Mouse (Mus musculus) intestine, postnatal 0 days (tissue): ENCODE measurements around the gene Tnfaip8l1. TPM values are rescaled to one million over a fixed set of nuclear protein-coding genes. Genes with fewer than 3 reads are reported as not detected.

Experiments
- ATAC-seq: fragments of 200-750 bp; cut with Nextera tagmentation; 2 replicates; pipeline ENCODE4 v1.8.0; 2017; ENCODE audit warnings: mild to moderate bottlenecking, moderate TSS enrichment, moderate library complexity
- H3K27ac ChIP-seq: fragments of 300-500 bp; sonication (generic); 2 replicates; pipeline ENCODE4 v1.5.1; 2014; ENCODE audit warnings: mild to moderate bottlenecking, low read depth, low read length, moderate library complexity
- H3K27me3 ChIP-seq: fragments of 300-500 bp; sonication (generic); replicated peaks from 2 replicates; pipeline ENCODE4 v1.6.1; 2014; ENCODE audit warnings: low read length, mixed read lengths; ENCODE audit not compliant: control insufficient read depth, insufficient read depth
- H3K36me3 ChIP-seq: fragments of 300-500 bp; sonication (generic); 2 replicates; pipeline ENCODE4 v1.6.1; 2014; ENCODE audit warnings: mild to moderate bottlenecking, moderate library complexity; ENCODE audit not compliant: control insufficient read depth, insufficient read depth
- H3K4me1 ChIP-seq: fragments of 300-500 bp; sonication (generic); replicated peaks from 2 replicates; pipeline ENCODE4 v1.6.1; 2014; ENCODE audit warnings: antibody characterized with exemption, low read length, mixed read lengths; ENCODE audit not compliant: control insufficient read depth, insufficient read depth
- H3K4me2 ChIP-seq: fragments of 300-500 bp; sonication (generic); replicated peaks from 2 replicates; pipeline ENCODE4 v1.6.1; 2014; ENCODE audit warnings: low read depth, mild to moderate bottlenecking, moderate library complexity
- H3K4me3 ChIP-seq: fragments of 300-500 bp; sonication (generic); 2 replicates; pipeline ENCODE4 v1.5.1; 2014; ENCODE audit warnings: low read depth, low read length
- H3K9ac ChIP-seq: fragments of 300-500 bp; sonication (generic); 2 replicates; pipeline ENCODE4 v1.6.1; 2014; ENCODE audit warnings: mild to moderate bottlenecking, low read depth, low read length
- H3K9me3 ChIP-seq: fragments of 300-500 bp; sonication (generic); 2 replicates; pipeline ENCODE4 v1.6.1; 2016; ENCODE audit warnings: mixed run types; ENCODE audit not compliant: control insufficient read depth
- CTCF ChIP-seq: sonication (generic); IDR thresholded peaks from 2 replicates; pipeline ENCODE4 v1.5.1; 2016; ENCODE audit warnings: low read depth, mild to moderate bottlenecking, control low read depth, antibody characterized with exemption, moderate library complexity
- WGBS: fragments of 180-500 bp; shearing (Covaris S2); extraction: QIAGEN DNeasy Blood & Tissue Kit; methylation state at CpG from one replicate; pipeline ENCODE4 v1.1.7; 2014; 5-methylcytosine and 5-hydroxymethylcytosine counted together
- polyA plus RNA-seq: library from polyadenylated mRNA; unstranded; fragments of >200 nt; fragmentation: Nextera tagmentation; extraction: Ambion mirVana; gene quantifications from 2 replicates; pipeline ENCODE4 v1.2.1, GENCODE M21; 2015

The Tnfaip8l1 gene
- polyA plus RNA-seq, 1 experiment from 2014 or later: 5.1 TPM

DNA sequence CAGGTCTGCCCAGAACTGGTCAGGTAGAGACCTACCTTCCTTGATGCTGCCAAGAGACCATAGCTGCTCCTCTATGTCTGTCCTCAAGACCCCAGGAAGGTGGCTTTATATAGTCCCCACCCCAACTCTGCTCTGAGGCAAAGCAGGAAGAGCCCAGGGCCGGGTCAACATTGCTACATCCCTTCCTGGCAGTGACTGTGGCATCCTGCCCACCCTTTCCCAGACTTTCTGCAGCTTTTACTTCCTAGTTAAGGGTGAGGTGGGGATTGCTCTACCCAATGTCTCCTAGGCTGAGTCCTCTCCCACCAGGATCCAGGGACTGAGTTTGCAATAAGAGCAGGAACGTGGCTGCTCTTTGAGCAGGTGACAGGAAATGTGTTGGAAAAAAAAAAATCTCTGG lies 40.5 kb upstream of the Tnfaip8l1 start, which contains the start of gene Lrg1:
Gene Lrg1 (minus strand): TSS at position 176 of the 400 bp plus-strand sequence.
- TF ChIP-seq CTCF: no peak
- H3K27ac ChIP-seq: no peak within 1 kb of the TSS
- 53% methylated on average over 2 of the region's 2 CpGs for WGBS
- H3K4me2 ChIP-seq: no peak within 1 kb of the TSS
- peaks cover 61% of the 10 kb centered on the region for H3K27me3 ChIP-seq
- H3K9me3 ChIP-seq: peaks cover 9% of the 10 kb centered on the region
- no peak within 1 kb of the TSS for H3K4me3 ChIP-seq
- ATAC-seq: no peak
- no peak within 1 kb of the TSS for H3K9ac ChIP-seq
- H3K4me1 ChIP-seq: peaks cover 4% of the 10 kb centered on the region; the same call in 1 of the 2 replicates
- peaks cover 5% of the 10 kb centered on the region; the same call in 1 of the 2 replicates for H3K36me3 ChIP-seq

DNA sequence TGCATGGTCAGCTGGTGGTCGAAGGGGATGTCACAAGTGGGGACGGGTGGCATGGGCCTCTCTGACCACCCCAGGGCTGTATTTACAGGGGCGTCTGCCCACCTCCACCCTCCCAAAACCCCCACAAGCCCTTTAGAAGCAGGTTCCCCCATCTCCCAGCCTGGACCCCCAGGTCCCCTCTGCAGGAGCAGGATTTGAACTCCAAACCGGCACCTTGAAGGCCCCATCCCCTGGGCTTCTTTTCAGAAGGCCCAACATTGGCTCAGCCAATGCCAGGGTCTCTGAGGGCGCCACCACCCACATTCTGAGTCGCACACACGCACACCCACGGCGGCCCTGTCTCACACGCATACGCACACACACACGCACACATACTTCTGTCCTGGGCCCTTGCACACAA lies 39.1 kb upstream of the Tnfaip8l1 start:
- Histone ChIP-seq H3K27me3 (peaks cover 61% of the 10 kb centered on the region), H3K9ac (no peak overlapping the region), H3K4me1 (no peaks in the 10 kb centered on the region; the same call in 1 of the 2 replicates), H3K27ac (no peak overlapping the region), H3K36me3 (peaks cover 5% of the 10 kb centered on the region; the same call in 1 of the 2 replicates), H3K4me3 (no peak overlapping the region), H3K4me2 (no peak overlapping the region), H3K9me3 (peaks cover 9% of the 10 kb centered on the region)
- ATAC-seq: no peak
- 90% methylated on average over 12 of the region's 12 CpGs for WGBS
- no peak for TF ChIP-seq CTCF

DNA sequence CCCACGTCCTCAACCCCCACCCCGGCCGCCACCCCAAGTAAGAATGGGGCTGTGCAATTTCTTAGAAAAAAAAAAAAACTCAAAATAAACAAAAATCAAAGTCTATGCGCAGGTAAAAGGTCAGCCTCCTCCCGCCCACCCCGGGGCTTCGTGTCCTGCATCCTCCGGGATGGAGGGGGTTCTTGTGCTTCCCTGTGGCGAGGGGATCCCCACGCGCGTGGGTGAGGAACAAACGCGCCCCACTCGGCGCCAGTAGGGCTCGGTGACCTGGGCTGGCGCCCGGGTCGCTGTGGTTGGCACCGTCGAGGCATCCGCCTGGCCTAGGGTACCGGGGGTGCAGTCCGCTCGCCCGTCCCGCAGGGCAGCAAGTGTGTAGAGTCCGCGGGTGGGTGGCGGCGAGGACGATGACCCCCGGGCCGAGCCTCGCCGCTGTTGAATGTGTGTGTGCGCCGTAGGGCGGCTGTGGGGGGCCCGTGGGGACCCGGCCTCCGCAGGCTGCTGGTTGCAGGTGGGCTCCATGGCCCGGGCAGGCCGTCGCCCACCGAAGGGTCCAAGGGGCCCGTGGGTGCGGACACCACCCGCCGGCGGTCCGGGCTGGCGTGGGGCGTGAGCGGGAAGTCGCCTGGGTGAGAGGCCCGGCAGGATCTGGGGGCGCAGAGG lies 38.5 kb upstream of the Tnfaip8l1 start:
- H3K4me1 ChIP-seq: no peaks in the 10 kb centered on the region; the same call in 1 of the 2 replicates
- peak overlapping the region; percentile 46 for H3K4me3 ChIP-seq
- peak; percentile 6; the same call in 1 of the 2 replicates for ATAC-seq
- peaks cover 9% of the 10 kb centered on the region for H3K9me3 ChIP-seq
- 33% methylated on average over 52 of the region's 59 CpGs for WGBS
- H3K27ac ChIP-seq: no peak overlapping the region
- H3K9ac ChIP-seq: 0 out of 2 replicates have a peak overlapping the region, but pooled peaks have one; percentile 31
- H3K36me3 ChIP-seq: peaks cover 5% of the 10 kb centered on the region; the same call in 1 of the 2 replicates
- H3K27me3 ChIP-seq: peaks cover 54% of the 10 kb centered on the region
- peak overlapping the region; percentile 89 for H3K4me2 ChIP-seq
- no peak for TF ChIP-seq CTCF

DNA sequence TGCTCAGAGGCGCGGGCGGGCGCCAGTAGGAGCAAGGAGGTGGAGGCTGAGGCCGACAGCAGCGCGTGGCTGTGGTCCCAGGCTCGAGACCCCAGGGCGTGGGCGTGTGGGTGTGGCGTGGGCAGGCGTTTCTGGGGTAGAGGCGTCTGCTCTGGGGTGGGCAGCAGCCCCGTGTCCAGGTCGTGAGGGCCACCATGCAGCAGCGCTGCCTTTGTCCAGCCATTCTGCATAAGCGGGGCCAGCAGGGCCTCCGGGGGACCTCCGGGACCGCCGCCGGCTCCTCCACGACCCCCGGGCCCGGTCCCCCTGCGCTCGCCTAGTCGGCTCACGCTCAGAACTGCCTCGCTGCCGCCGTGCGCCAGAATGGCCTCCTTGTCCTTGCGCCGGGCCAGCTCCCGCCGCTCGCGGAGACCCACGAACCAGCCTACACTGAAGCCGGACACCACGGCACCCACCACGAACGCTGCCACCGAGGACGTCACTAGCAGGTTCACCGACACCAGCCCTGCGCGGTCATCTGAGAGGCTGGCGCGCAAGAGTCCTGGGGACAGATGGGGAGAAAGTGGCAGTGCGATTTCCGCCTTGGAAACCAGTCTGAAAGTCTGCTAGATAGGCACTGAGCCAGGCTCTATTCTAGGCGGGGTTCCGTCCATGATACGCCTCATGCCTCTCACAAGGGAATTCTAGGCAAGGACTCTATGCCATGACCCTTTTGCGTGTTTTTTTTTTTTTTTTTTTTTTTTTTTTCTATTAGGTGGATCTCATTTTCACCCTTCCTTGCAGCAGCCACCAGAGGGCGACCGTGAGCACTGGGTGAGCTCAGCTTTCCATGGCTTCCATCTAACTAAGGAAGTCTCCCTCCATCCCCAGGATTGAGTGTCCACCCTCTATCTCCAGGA lies 37.7 kb upstream of the Tnfaip8l1 start:
- peaks cover 9% of the 10 kb centered on the region for H3K9me3 ChIP-seq
- peak; percentile 18 for ATAC-seq
- WGBS: 8% methylated on average over 59 of the region's 59 CpGs
- peaks cover 46% of the 10 kb centered on the region for H3K27me3 ChIP-seq
- H3K4me3 ChIP-seq: peak overlapping the region; percentile 46
- H3K36me3 ChIP-seq: peaks cover 5% of the 10 kb centered on the region
- TF ChIP-seq CTCF: peak; percentile 86
- H3K4me2 ChIP-seq: peak overlapping the region; percentile 89
- H3K27ac ChIP-seq: no peak overlapping the region
- H3K4me1 ChIP-seq: no peaks in the 10 kb centered on the region; the same call in 1 of the 2 replicates
- peak overlapping the region; percentile 31; the same call in 1 of the 2 replicates for H3K9ac ChIP-seq

DNA sequence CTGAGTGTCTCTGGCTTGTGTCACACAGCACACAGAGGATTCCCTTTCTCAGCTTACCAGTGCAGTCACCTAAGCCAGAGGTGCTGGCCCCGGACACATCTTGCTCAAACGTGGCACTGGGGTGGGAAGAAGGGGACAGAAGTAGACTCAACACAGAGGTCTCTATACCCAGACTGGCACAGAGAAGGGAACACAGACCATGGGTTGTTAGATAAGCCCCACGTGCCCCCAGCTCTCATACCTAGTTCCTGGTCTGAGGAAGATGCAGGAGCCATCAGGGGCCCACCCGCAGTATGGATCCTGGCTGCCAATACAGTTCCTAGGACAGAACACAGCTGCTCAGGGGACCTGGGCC lies 37.0 kb upstream of the Tnfaip8l1 start:
- no peak overlapping the region for H3K4me3 ChIP-seq
- no peak overlapping the region for H3K4me2 ChIP-seq
- no peak for TF ChIP-seq CTCF
- H3K4me1 ChIP-seq: no peaks in the 10 kb centered on the region; the same call in 1 of the 2 replicates
- H3K27ac ChIP-seq: no peak overlapping the region
- H3K9ac ChIP-seq: no peak overlapping the region
- H3K27me3 ChIP-seq: peaks cover 40% of the 10 kb centered on the region
- peaks cover 9% of the 10 kb centered on the region for H3K9me3 ChIP-seq
- no peak for ATAC-seq
- 94% methylated on average over 4 of the region's 4 CpGs for WGBS
- peaks cover 9% of the 10 kb centered on the region for H3K36me3 ChIP-seq

DNA sequence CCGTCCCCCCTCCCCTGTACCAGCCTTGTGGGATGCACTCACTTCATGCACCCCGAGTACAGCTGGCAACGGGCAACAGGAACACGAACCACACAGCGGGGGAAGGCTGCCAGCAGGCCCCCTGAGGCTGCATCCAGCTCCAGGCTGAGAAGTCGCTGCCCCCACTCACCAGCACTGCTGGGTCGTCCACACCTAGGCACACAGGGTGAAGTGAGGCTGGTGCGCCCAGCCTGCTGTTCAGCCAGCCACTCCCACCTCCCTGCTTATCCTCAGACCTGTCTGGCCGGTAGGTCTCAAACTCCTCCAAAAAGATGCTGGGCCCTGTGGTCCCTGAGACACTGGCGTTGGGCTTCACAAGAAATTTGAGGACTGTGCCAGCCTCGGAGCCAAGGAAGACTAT lies 36.1 kb upstream of the Tnfaip8l1 start:
- Histone ChIP-seq H3K27ac (no peak overlapping the region), H3K9me3 (peaks cover 9% of the 10 kb centered on the region), H3K4me3 (no peak overlapping the region), H3K4me2 (no peak overlapping the region), H3K4me1 (no peaks in the 10 kb centered on the region; the same call in 1 of the 2 replicates), H3K9ac (no peak overlapping the region), H3K36me3 (peaks cover 17% of the 10 kb centered on the region), H3K27me3 (peaks cover 31% of the 10 kb centered on the region)
- no peak for TF ChIP-seq CTCF
- no peak for ATAC-seq
- WGBS: 74% methylated on average over 11 of the region's 11 CpGs
